Mouse (Mus musculus) urinary bladder, adult 2 months (tissue): ENCODE measurements around the gene Shpk. TPM values are rescaled to one million over a fixed set of nuclear protein-coding genes. Genes with fewer than 3 reads are reported as not detected.

Experiments used
- DNase-seq: peaks from one replicate; pipeline ENCODE4 v3.0.0; 2022; ENCODE audit warnings: low spot score
- polyA plus RNA-seq: library from polyadenylated mRNA; depleted of rRNA; stranded (reverse); fragments of >200 nt; gene quantifications from 2 replicates; pipeline ENCODE4 v1.2.3, GENCODE M21; 2012; rRNA removed

Gene Shpk
- 11.5 and 12.7 TPM in 2 replicates for polyA plus RNA-seq

DNA sequence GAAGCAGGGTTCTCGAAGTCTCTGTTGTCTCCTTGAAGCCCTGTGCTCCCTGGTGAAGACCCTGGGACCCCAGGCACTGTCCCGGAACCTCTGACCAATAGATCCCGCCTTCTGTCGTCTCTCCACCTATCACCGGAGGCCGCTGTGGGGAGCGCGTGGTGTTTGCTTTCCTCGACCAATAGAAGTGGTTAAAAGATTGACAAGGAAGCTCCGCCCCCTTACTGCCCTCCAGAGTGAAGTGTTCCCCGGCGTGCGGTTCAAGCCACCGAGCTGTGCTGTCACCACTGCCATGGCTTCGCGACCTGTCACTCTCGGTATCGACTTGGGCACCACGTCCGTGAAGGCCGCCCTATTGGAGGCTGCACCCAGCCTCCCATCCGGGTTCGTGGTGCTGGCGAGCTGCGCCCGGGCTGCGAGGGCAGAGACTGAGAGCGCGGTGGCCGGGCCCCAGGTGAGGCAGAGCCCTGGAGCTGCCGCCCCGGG is at the start of gene Shpk:
Shpk (plus strand) TSS at position 231 of the 483 bp plus-strand sequence.
- peak; percentile 79 for DNase-seq

GRCm38 (mm10) chr11:73155071-73155470 is 44.2 kb upstream of the Shpk start:
- no peak for DNase-seq

- peak; percentile 40 for DNase-seq
These were observed 39.1 kb upstream of the Shpk start, which contains the start of gene P2rx5 for GRCm38 (mm10) chr11:73159957-73160810. Gene P2rx5, plus strand, starts transcription at chr11:73160421.

GRCm38 (mm10) chr11:73160811-73161200 is 38.5 kb upstream of the Shpk start:
- DNase-seq: no peak

- no peak for DNase-seq
These were observed 37.6 kb upstream of the Shpk start for GRCm38 (mm10) chr11:73161616-73162015.

DNA sequence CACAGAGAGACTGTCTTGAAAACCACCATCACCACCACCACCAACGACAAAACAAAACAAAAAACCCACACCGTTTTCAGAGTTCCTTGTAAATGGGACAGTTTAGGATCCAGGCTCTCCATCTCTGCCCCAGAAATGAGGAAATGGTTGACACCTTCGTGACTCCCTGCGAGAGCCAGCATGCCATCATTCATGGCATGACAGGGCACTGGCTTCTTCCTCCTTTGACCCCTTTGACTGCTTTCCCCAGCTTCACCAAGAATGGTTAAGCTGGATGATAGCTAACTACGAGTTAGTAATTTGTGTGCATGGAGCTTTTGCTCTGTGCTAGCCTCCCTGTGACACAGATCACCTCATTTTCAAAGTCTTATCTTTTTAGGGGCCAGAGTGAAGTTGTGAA is 37.0 kb upstream of the Shpk start:
- no peak for DNase-seq

DNA sequence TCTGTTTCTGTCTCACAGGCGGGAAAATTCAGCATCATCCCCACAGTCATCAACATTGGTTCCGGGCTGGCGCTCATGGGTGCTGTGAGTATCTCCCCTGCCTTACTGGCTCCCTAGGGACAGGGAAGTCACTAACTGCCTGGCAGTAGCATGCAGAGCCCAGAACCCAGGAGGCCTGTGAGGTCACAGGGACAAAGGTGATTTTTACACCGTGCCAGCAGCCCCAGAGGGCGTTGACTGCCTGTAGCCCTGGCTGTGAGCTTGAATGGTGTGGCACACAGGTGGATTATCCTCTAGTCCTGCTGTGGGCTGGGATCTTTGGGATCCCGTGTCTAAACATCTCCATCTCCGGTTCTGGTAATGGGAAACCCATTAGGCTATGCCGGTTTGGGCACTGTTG is 31.2 kb upstream of the Shpk start:
- no peak for DNase-seq

DNA sequence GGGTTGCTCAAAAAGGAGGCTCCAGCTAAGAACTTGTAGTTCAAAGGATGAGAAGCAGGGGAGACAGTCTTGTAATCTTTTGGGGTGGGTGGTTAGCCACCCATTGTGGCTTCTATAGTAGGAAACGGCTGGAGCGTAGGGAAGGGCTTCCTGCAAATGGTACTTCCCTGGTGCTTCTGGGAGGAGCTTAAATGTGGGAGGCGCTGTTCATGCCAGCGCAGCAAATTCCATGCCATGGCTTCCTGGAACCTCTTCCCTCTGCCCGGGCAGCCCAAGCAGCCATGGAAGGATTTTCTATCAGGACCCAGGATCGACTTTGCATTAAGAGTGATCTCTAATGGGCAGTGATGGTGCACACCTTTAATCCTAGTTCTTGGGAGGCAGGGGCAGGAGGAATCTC is 30.7 kb upstream of the Shpk start:
- DNase-seq: no peak

DNA sequence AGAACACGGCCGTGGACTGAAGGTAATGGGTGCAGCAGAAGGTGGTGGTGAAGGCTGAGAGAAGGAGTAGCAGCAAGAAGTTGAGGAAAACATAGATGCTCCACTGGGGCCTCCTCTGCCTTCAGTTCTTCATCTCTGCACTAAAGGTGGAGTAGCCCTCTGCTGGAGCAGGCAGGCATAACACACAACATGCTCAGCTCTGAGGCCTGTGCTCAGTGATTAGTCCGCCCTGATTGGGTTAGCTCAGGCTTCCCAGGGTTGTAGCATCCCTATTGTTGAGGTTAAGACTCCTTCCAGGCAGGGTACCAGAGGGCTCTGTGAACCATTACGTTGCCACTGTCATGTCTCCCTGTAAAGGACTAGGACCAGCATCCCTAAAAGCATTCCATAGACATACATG is 30.0 kb upstream of the Shpk start:
- no peak for DNase-seq

DNA sequence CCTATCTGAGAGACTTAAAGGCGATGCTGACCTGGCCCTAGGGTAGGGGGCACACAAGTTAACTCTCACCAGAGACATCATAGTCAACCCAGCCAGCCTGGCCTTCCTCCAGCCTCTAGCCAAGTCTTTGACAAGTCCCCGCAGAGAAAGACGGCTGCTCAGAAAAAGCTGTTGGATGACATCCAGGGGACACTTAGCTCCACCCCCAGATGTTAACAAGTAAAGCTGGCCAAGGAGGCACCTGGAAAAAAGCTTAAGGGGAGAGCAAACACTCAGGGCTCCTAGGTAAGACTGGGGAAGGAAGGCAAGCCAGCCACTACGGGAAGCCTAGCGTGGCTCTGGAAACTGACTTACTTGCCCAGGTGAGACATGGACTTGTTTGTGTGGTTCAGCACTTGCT is 27.1 kb upstream of the Shpk start:
- no peak for DNase-seq

GRCm38 (mm10) chr11:73175612-73176011 is 23.6 kb upstream of the Shpk start:
- no peak for DNase-seq

GRCm38 (mm10) chr11:73176186-73176585 is 23.1 kb upstream of the Shpk start:
- no peak for DNase-seq

DNA sequence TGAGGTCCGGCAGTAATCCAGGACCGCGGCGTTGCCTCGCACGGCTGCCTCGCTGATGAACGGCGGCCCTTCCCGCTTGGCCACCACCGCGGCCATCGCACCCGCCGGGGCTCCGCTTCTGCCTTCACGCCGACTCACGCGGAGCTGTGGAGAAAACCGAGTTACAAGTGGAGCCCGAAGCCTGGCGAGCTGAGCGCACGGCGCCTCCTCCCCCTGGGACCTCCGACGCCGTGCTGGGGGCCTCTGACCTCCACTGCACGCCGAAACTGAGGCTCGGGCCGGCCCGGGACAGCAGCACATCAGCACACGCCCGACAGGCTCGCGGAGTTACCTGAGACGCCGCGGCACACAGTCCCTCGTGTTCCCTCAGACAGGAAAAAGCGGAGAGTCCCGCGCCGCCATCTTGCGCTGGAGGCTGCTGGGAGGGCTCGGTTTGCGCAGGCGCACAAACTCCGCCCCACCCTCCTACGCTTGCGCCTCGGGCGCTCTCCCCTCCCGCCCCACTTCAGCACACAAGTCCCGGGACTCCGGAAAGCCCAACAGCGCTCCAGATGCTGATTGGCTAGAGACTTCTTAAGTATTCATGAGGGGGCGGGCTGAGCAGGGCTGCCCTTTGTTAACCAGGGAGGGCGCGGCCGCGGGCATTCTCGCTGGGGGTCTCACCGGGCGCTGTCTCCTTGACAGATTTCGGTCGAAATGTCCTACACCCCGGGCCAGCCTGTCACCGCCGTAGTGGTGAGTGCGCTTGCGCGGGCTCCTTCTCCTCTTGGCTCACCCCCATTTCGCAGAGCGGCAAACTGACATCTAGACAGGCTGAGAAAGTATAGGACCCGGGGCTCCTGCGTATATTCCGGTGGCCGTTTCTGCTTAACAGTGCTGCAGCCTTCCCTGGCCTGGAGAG is 22.4 kb upstream of the Shpk start, which contains the start of the genes Emc6 and Tax1bp3:
Emc6 (minus strand) TSS at position 430 of the 901 bp plus-strand sequence.
Tax1bp3 (plus strand) TSS at position 476 of the 901 bp plus-strand sequence.
- peak; percentile 91 for DNase-seq

DNA sequence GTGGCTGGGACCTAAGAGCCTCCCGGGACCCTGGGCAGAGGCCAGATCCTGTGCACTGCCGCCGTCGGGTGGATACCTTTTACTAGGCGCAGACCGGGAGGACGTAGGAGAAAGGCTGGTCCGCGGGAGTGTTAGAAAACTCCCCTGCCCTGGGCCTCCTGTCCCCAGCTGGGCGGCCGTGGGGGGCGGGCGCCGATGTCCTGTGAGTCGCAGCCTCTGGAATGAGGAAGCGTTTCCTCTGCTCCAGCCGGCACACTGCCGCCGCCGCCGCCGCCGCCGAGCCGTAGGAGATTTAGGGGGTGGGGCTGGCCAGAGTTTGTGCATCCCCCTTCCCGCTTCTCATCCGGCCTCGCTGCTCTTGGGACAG is 21.8 kb upstream of the Shpk start:
- DNase-seq: peak; percentile 71

DNA sequence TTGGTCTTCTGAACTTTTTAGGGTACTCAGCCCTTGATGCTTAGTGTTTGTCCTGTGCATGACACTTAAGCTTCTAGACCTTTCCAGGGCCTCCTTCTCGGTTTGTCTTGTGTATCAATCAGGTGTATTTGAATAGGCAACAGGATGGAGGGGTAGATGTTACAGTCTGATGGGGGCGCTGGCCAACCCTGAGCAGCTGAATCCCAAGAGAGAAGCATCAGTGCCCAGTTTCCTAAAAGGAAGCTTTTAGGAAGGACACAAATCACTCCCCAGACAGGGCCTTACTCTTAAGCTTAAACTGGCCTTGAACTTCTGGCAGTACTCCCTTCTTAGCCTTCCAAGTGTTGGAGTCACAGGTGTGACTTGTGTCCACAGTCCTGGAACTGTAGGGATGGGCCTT is 21.4 kb upstream of the Shpk start:
- no peak for DNase-seq

DNA sequence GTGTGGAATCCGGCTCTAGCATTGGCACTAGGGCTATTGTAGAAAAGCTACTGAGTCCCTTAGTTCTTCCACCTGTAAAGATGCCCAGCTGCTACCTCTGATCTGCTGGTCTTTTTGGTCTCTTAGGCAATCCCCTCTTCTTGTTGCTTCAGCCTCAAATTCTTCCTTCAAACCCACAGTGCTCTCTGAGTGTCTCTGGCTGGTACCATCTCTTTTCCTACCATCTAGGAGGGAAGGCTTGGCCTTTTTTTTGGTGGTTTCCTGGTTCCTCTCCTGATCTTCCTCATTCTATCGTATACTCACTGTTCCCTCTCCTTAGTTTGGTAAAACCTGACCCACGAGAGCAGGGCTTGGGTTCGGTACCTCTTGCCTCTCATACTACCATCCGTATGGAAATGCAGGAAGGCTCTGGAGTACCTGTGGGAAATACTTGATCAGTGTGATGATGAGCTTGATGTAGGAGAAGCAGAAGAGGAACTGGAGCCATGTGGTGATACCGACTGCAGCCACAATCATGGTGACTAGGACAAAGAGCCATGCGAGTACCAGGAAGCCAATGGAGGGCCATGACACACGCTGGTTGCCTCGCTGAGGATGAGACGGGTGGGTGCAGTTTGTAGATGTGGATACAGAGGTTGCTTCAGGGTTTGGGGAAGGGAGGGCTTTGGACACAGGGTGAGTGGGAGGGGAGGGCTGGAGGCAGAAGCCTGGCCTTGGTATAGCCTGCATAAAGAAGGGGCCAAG is 13.2 kb upstream of the Shpk start:
- DNase-seq: no peak

GRCm38 (mm10) chr11:73187231-73187630 is 12.0 kb upstream of the Shpk start:
- DNase-seq: no peak

- DNase-seq: no peak
These were observed 6.2 kb upstream of the Shpk start for GRCm38 (mm10) chr11:73193047-73193446.

DNA sequence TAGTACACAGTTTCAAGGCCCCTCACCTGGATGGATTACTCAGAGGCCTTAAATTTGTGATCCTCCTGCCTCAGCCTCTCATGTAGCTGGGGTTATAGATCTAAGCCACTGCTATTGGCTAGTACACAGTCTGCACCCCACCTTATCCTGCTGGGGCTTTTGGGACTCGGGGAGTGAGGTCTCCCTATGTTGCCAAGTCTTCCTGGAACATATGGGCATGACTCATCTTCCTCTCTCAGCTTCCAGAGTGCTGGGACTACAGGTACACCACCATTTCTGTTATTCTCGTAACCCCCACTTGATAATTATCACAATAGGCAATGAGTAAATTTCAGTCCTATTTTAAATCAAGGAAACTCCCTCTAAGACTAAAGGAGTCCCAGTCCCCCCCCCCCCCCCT is 4.8 kb upstream of the Shpk start:
- no peak for DNase-seq

DNA sequence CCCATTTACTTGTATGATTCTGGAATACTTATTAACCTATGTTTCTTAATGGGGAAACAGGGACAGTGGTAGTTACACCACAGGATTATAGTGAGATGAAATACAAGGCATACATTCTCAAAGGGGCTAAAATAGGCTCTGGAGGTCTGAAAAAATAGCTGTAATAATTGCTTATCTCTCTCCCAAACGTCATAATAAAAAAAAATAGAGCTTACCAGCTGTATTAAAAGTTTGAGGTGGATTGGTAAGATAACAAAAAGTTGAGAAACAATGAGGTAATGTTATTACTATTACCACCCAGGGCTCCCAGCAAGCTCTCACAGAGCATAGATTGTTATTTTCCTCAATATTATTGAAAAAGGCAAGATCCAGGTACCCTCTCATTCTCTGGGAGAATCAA is 1.1 kb upstream of the Shpk start:
- no peak for DNase-seq

DNA sequence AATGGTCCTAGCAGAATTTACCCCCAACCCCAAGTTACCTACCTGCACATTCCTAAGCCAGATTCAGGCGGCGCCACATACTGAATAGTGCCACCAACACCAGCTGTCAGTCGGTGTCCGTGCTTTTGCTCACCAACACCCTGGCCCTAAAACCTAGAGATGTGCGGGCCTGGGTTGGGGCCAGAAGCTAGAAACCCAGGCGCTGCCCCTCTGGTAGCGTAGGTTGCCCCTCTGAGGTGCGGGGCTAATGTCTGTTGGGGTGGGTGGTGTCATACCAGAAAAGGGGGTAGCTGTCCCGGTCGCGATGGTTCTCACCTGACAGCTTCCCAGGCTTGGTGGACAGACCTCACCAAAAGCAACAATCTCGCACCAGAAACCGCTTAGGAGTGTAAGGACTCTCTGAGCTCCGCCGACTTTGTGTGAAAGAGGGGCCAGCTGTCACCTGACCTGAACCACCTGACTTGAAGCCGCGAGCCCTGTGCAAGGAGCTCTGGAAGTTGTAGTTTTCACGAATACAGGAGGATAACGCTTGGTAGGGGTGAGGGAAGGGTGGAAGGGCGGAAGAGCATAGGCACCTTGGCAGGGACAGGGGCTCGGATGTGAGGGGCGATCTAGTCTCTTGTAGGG is 544 bp upstream of the Shpk start, which contains the start of gene Ctns:
Ctns (minus strand) TSS at position 440 of the 627 bp plus-strand sequence.
- DNase-seq: no peak
